Mouse (Mus musculus) left cerebral cortex, postnatal 14 days (tissue): ENCODE measurements around the gene Hoxd4. TPM values are rescaled to one million over a fixed set of nuclear protein-coding genes. Genes with fewer than 3 reads are reported as not detected.

Experiments
- DNase-seq, 2 experiments: peaks; one replicate each; pipeline ENCODE4 v3.0.0; 2021 to 2022; ENCODE audit warnings: low spot score in 2 of 2, mixed read lengths in 1 of 2
- intact Hi-C: fragments of 180-260 bp; cut with DNase I; formaldehyde crosslinking; loops from one replicate; pipeline ENCODE4 v1.15.1; 2025
- total RNA-seq, 2 experiments: library from RNA; stranded (reverse); gene quantifications; 2 replicates each; pipeline ENCODE4 v1.2.3; 2021

Gene Hoxd4
- total RNA-seq, 2 experiments from 2014 or later = not detected

DNA sequence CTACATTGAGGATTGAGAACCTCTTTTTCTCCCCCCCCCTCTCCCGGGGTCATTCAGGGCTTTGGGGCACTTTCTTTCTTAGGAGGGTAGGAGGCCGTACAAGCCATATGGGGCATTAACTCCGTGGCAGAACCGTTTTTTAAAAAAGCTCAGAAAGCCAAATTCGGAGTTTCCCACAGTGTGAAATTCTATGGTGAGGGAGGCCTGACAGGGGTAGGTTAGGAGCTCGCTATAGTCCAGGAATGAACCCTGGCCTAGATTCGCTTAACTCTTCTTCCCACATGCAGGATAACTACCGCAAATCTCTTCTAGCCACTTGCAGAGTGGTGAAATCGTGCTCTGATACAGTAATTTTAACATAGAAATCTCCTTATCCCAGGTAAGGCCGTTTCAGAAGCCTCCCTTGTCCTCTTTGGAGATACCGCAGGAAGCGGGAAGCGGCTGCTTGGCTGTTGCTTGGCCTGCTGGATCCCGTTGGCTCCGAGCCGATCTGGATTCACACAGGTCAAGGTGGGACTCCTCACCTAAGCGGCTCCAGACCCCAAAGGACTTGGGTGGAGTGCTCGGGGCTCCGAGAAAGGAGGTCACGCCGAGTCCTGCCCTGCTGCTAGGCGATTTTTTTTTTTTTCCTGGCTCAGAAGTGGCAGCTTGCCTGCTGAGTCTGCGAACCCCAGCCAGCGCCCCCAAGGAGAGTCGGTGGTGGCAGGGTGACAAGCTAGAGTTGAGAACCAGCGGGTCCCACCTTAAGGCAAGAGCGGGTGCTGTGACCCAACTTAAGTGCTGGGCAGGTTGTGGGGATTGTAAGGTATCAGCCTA, 23.5 kb downstream of the Hoxd4 start:
- intact Hi-C loops = no loop called here
- DNase-seq = no peak

DNA sequence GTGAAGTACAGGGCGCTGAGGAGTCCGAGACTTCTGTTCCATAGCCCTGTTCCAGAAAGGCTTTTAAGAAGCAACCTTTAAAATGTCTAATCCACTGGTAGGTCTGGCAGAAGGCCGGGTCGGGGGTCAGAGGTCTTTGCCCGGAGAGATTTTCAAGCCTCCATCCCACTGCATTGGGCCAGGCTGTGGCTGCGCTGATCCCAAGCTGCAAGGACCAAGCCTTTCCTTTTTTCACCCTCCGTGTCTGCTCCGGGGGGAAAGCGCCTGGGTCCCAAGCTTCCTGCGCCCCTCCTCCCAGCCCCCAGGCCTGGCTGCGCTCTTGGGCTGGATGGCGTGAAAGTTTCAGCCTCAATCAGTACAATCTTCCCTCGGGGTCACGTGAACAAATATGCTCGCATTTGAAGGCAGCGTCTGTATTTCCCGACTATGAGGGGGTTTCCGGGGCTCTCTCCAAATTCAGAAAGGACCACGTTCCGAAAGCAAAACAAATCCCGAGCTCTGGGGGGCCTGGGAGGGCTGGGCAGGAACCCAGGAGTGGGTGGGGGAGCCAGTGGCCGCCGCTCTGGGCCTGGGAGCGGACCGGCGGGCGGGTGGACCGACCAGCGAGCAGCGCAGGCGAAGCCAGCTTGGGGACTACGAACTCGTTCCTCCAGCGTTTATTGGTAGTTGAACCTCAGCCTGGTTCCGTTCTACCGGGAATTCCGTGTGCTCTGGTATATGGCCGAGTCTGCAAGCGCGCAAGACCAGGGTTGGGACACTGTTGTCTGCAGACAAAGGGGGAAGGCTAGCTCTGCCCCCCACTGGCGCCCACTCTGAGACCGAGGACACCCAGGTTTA, 24.3 kb downstream of the Hoxd4 start:
- DNase-seq = no peak
- intact Hi-C loops = no loop called here

DNA sequence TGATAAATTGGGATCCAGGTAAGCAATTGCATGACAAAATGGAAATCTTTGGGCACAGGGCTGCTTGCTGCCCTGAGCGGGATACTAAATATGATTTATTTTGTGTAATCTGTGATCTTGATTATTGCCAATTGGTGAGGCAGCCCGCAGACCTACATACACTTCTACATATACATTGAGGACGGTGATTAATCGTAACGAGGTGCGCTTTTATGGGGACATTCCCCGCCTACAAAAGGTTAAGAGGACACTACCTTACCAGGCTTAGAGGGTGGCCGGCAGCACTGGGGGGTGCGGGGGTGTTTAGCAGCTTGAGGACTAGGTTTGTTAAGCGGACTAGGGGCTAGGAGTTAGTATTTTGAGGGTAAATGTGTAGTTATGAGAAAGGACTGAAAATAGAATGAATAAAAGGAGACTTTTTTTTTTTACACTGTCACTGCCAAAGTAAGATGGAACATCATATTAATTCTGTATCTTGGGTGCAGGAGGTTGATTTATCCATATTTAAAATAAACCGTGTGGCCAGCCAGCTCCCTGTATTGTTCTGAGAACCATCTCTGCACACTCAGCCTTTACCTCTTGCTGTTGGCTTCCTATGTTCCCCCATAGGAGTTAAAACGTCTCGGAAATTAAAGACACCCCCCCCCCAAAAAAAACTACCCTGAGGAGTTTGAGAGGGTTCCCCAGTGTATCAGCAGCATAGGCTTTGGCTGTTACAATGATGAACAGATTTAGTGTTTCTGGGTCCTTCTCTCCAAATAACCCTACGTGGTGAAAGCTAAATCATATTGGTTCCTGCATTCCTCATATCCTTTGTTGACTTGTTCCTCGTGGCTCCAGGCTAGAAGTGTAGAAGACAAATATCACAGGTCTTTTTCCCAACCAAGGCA, 25.2 kb downstream of the Hoxd4 start:
- DNase-seq = no peak
- intact Hi-C loops = no loop called here

DNA sequence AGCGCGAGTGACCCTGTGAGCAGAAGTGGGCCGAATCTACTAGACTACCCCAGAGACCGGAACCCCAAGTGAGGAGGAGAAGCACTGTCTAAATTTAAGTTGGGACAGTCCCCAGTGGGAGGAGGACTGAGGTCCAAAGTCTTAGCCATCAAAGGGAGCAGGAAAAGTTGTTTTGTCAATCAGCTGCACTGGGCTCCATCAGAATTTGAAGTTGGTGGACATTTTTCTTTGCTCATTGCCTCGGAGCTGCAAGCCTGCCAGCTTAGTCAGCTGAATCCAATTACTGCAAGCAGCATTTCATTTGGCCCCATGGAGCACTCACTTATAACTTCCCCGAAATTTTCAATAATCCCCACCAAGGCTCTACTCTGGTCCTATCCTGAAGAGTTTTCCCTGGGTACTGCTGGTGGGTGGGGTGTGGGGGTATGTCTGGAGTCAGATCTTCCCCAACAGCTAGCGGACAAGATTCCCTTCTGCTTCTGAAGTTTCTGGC, 25.9 kb downstream of the Hoxd4 start:
- intact Hi-C loops = no loop called here

DNA sequence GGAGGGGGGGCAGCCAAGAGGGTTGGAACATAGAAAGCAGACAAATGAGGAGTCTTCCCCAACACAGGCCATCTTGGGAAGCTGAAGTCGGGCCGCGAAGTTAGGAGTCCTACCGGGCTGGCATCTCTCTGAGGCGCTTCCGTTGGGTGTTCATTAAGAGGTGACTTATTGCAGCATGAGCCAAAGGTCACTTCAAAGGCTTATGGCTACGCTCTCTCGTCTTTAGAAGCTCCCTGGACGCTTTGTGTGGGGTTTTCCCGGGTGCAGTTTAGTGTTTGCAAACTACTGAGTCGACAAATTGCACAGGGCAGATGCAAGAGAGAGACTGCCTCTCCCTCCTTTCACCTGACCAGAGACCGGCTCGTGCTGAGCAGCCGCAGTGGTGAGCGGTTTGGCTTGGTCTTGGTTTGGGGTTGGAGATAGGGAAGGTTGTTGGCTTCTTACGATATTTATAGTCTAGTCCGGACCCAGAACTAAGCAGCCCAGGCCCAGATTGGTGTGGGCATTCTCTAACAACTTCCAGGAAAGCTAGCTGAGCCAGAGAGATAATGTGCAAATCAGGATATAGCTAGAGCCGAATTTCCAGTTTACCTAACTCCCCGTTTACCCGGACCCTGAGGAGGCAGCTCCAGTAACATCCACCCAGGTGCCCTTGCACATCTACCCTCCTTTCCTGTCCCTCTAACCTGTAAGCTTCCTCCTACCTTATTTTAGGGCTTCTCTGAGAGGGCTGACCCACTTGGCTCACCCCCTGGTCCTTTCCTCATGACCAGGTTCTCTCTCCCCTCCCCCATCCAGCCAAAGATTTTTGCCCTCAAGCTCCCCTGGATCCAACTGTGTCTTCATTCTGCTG, 27.1 kb downstream of the Hoxd4 start:
- DNase-seq = no peak
- intact Hi-C loops = no loop called here

More for the DNA sequence above, 25.9 kb downstream of the Hoxd4 start:
- DNase-seq = no peak

DNA sequence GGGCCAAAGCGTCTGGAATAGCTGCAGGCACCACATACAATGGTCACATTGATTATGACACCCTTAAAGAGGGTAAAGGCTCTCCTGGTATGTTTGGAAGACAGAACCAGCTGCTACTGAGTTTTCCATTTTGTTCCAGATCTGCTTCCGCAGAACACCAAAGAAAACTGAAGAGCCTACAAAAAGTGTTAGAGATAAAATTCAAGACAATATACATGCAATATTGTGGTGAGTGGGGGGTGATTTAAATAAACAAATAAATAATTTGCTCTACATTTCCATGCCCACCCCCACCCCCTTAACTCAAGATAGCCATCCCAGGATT, 27.7 kb downstream of the Hoxd4 start:
- intact Hi-C loops = no loop called here
- DNase-seq = no peak

DNA sequence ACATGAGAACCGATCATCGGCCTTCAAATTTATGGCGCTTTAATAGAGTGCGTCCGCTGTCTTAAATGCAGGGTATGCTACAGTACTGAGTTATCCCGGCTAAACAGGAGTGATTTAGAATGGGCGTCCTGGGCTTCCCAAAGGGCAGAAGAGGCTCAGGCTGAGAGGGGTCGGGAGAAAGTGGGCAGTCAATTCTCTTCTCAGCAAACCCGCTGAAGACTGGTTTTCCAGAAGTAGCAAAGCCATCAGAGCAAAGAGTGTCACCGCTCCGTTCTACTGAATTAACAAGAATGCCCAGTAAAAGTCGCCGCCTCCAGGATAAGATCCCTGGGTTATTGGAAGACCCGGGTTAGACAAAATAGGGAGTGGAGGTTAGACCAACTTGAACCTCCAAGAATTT, 28.1 kb downstream of the Hoxd4 start:
- intact Hi-C loops = loop anchor here (10.0 kb wide), 1 partner anchor 675 kb away; no protein-coding TSS in a partner anchor

DNA sequence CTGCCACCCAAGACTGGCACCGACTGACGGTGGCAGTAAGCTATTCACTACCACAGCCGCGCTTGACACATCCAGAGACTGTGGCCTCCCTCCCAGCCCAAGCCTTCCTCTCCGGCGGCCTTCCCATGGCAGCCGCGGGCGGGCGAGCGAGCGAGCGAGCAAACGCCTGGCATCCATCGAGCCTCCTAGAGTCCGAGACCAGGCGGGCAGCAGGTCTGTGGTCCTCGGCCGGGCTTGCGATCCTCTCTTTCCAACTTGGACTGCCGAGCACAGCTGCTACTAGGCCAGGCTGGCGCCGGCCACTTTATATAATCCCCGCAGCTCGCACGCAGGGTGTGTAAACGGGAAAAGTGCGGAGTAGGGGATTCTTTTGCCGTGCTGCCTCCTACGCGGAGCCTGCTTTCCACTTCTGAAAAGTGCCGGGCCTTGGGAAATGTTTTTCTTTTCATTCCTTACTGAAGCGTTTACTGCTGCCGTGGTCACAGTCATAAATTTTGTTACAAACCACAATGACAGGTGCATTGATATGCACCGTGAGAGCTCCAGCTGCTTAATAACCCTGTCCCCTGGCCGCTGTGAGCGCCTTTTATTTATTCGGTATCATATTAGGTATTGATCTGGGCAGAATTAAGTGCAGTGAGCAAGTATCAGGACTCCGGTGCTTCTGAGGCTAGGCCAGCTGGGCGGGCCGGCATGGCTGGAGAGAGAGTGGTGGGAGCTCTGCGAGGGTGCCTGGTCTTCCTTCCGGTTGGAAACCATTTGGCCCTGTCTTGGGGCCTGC, 28.8 kb downstream of the Hoxd4 start:
- no peak for DNase-seq
- intact Hi-C loops = loop anchor here (10.0 kb wide), 1 partner anchor 676 kb away; no protein-coding TSS in a partner anchor

More for the DNA sequence above, 28.1 kb downstream of the Hoxd4 start:
- DNase-seq = no peak

DNA sequence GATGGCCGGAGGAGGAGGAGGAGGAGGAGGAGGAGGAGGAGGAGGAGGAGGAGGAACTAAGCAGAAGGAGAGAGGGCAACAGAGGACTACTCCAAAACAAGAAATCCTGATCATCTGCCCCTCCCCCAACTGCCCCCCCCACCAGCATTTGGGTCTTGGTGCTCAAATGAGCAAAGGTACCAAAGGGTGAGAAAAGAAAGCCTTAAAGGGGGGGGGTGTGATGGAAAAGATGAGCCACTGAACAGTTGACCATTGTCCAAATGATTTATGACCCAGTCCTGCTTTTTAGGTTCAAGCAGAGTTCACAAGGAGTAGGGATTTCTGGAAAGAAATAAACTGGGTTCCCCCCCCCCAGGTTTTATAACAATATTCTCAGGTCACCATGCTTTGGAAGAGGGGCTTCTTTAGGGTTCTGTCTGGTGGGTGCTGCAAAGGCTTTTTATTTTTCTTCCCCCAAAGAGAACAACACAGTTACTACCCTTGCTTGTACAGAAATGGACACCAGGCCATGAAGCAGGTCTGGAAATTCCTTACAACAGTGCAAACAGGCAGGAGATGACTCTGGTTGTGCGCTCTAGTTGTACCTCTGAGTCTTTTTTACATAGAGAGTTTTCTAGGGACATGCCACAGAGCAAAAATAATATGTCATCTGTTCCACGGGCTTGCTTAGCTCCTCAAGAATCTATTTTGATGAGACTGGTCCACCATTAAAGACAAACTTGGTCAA, 29.7 kb downstream of the Hoxd4 start:
- intact Hi-C loops = loop anchor here (10.0 kb wide), 1 partner anchor 677 kb away; no protein-coding TSS in a partner anchor
- no peak for DNase-seq

DNA sequence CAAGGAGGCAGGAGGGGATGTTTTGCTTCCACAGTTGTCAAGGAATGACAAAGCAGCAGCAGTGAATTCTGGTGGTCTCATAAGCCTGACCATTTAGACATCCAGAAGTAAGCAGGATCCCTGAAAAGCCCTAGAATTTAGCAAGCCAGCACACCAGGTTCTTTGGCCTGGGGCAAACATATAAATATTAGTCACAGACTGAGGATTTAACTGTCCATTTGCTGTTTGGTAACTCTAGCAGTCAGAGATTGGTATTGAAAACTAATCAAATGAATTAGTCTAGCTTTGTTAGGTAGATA, 30.2 kb downstream of the Hoxd4 start:
- no peak for DNase-seq
- intact Hi-C loops = loop anchor here (10.0 kb wide), 1 partner anchor 677 kb away; no protein-coding TSS in a partner anchor

DNA sequence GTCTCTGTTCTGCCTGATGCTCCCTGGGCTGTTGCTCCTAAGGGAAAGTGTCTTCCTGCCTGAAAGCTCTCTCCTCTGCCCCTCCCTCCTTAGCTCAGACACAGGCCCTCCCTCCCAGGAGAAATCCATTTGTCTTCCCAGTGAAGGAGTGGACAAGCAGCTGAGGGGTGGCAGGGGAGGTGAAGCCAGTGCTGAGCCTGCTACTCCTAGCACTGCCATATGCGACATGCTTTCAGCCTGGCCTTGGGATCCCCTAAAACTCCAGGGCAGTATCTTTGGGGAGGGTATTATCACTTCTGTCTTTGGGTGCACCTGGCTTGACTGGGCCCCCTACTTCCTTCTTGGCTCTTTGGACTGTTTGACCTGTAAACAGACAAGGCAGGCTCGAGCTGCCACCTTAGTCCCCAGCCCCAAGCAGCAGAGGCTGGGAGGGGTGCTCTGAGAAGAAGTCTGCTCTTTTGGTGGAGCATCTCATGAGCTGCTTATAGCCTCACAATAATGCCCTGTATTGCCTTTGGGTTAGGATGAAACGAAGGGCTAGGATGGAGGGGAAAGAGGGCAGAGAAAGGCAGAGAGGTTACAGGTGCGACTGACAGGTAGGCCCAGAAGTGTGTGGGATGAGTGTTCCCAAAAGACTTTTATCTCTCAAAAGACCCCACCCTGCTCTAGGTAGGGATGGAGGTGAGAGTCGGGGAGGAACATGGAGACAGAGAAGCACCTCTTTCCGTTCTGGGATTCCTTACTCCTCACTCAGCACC, 34.0 kb downstream of the Hoxd4 start:
- DNase-seq = no peak
- intact Hi-C loops = loop anchor here (10.0 kb wide), 1 partner anchor 681 kb away; no protein-coding TSS in a partner anchor

DNA sequence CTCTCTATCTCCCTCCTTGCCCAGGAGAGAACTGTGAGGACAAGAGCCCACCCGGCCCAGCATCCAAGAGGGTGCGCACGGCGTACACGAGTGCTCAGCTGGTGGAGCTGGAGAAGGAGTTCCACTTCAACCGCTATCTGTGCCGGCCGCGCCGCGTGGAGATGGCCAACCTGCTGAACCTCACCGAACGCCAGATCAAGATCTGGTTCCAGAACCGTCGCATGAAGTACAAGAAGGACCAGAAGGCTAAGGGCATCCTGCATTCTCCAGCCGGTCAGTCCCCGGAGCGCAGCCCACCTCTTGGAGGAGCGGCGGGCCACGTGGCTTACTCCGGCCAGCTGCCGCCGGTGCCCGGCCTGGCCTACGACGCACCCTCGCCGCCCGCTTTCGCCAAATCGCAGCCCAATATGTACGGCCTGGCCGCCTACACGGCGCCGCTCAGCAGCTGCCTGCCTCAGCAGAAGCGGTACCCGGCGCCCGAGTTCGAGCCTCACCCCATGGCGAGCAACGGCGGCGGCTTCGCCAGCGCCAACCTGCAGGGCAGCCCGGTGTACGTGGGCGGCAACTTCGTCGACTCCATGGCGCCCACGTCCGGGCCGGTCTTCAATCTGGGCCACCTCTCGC, 34.7 kb downstream of the Hoxd4 start:
- intact Hi-C loops = loop anchor here (10.0 kb wide), 1 partner anchor 682 kb away; no protein-coding TSS in a partner anchor
- DNase-seq = no peak

DNA sequence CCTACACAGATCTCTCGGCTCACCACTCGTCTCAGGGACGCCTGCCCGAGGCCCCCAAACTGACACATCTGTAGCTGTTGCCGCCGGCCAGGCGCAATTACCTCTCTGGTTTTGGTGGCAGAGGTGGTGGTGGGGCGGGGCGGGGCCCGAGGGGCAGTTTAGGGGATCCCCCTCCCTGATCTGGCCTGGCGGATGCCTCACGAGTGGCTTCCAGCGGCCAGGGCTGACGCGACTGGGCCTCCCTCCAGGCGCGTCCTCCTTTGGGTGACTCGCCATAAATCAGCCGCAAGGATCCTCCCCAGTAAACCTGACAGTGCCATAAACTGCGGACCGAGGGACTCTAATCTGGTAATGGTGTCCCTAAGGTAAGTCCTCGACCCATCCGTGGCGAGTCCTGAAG, 35.3 kb downstream of the Hoxd4 start:
- no peak for DNase-seq
- intact Hi-C loops = loop anchor here (10.0 kb wide), 1 partner anchor 682 kb away; no protein-coding TSS in a partner anchor

DNA sequence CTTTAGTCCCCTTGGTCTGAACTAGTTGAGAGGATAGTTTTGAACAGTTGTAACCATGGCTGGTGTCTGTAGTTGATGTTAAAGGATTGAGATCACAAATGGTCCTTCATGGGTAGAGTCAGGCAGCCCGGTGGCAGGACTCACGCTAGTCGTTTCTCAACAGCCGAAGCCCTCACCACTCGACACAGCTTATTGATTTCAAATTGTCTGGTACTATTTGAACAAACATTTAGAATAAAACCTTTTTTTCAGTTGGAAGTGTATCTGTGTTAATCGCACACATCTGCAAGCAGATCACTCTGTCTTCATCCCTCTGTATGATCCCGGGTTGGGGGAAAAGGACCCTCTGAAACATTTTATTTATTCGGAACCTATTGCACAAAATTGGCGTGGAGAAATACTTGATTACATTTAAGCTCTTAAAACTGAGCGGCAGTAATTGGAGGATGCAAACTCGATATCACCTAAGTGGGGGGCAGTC, 36.0 kb downstream of the Hoxd4 start:
- intact Hi-C loops = loop anchor here (10.0 kb wide), 1 partner anchor 683 kb away; no protein-coding TSS in a partner anchor
- DNase-seq = no peak

DNA sequence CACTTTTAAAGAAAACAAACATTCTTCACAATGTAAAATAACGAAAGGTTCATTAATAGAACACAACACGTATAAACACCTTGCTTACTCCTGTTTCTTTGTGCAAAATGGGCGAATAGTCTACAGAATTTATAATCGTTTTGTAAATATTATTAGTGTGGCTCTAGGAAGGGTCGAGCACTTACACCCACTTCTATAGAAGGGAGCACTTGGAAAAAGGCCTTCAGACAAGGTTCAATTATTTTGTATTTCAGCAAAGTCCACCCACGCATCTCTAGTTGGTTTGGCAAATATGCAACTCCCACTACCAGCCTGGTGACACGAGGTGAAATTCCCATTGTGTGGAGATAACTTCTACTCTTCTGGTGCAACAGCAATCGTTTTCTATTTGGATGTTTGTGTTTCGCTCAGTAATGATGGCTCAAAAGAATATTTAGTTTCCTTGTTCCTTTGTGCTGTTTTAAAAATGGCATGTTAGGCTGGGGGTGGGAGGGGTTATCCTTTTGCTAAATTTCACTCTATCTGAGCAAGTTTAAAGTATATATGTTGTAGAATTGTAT, 36.8 kb downstream of the Hoxd4 start:
- DNase-seq = no peak
- intact Hi-C loops = loop anchor here (10.0 kb wide), 1 partner anchor 684 kb away; no protein-coding TSS in a partner anchor
